Mouse (Mus musculus) heart, postnatal 14 days (tissue): ENCODE measurements around the gene Heatr4. TPM values are rescaled to one million over a fixed set of nuclear protein-coding genes. Genes with fewer than 3 reads are reported as not detected.

Source experiments
- total RNA-seq, 2 experiments: library from RNA; stranded (reverse); gene quantifications; 2 replicates each; pipeline ENCODE4 v1.2.3; 2021

Gene Heatr4
- total RNA-seq, 2 experiments from 2014 or later, result not detected

Other genes with a start within 250 kb of the Heatr4 start
- 10 to 100 TPM; 21.8 to 24.8 TPM for gene Papln, start 221.2 kb downstream of the Heatr4 start, total RNA-seq
- 10 to 100 TPM; 37.2 to 38.0 TPM for gene Numb, start 62.9 kb downstream of the Heatr4 start, total RNA-seq
- gene Riox1, start 34.2 kb downstream of the Heatr4 start, total RNA-seq, result 1 to 10 TPM; 5.0 to 5.9 TPM
- gene Acot2, start 3.0 kb upstream of the Heatr4 start, total RNA-seq, result 100 to 1,000 TPM; 146 to 155 TPM
- 10 to 100 TPM; 70.0 to 79.3 TPM for gene Acot1, start 24.6 kb upstream of the Heatr4 start, total RNA-seq
- gene Acot4, start 53.5 kb upstream of the Heatr4 start, total RNA-seq, result 1 to 10 TPM in 1 of 2 experiments, under 1 TPM in 1; 0.85 to 1.2 TPM
- not detected for gene Gm49366, start 54.1 kb upstream of the Heatr4 start, total RNA-seq
- 1 to 10 TPM; 2.1 to 2.8 TPM for gene Acot3, start 67.3 kb upstream of the Heatr4 start, total RNA-seq
- under 1 TPM in 1 of 2 experiments, not detected in 1; 0.24 TPM for gene Acot5, start 84.5 kb upstream of the Heatr4 start, total RNA-seq
- gene Acot6, start 115.8 kb upstream of the Heatr4 start, total RNA-seq, result 1 to 10 TPM; 2.4 to 3.1 TPM
- gene Dnal1, start 129.5 kb upstream of the Heatr4 start, total RNA-seq, result 10 to 100 TPM in 1 of 2 experiments, 1 to 10 TPM in 1; 9.4 to 10.5 TPM
- under 1 TPM; 0.17 to 0.31 TPM for gene Pnma1, start 163.6 kb upstream of the Heatr4 start, total RNA-seq
- 10 to 100 TPM; 15.7 to 16.9 TPM for gene Elmsan1, start 234.0 kb upstream of the Heatr4 start, total RNA-seq